21 mouse cellular contexts compared by ENCODE assay signal in the genomic region with DNA sequence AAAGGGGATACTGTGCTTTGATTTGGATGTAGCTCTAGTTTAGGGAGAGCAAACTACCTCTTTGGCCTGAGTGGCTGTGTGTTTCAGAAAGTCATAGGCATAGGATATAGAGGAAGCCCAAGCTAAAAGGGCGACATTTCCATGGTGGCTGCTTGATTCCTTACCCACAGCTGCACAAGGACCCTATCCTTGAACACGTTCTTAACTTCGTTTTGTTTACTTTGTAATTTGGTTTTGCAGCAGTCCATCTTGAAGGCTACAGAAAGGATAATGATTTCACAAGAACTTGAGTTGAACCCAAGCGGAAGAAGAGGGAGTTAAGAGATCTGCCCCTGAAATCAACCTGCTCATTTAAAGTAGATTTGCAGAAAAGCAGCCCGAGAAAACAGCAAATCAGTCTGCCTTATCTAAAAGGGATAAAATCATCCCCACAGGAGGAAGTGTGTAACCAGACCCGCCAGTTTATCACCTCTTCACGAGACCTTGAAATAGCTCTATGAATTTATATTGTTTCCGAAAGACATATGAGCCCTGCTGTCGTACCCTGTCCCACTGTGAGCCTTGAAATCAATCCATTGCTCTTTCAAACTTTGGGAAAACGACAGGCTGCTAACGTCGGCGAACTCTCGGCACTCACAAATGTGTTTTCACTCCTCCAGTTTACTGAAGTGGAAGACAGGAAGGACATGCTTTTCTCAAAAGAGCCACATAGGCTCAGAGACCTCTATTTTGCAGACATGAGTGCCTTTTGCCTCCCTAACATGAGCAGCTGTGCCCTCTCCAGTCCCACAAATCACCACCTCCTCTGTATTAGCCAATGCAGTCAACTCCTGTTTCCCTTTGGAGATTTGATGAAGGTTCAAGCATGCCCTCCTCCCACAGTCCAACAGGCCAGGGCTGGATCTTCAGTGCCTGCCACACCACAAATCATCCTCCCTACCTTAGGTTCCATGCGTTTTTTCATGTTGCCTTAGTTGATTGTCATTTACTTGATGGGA.
DNase-seq lines count a peak whose midpoint lies in the region; ATAC-seq and TF ChIP-seq lines count a peak whose summit lies in the region.
"Had no signal": no experiment of that assay in that cellular context is flagged by ENCODE, and none has a peak within 500 bp of the region (broad histone marks: within the 10 kb centered on the region; RNA-seq: fewer than 3 reads in every experiment).

No protein-coding gene starts in this region.

- H3K4me2 ChIP-seq in heart, postnatal 0 days (ENCODE audit: low read depth, low read length), result 0 out of 2 replicates have a peak overlapping the region, but pooled peaks have one; percentile 4
- H3K4me2 ChIP-seq in lung, postnatal 0 days (replicated peaks; ENCODE audit: low read depth, low read length), result no peak overlapping the region
- no peak overlapping the region for H3K4me2 ChIP-seq in midbrain, embryonic 11.5 days
- H3K4me2 ChIP-seq: lung, embryonic 15.5 days; midbrain, embryonic 13.5 days had no signal

- intact Hi-C loops in heart, postnatal 14 days (cut with DNase I), result no loop called here

- 46% methylated on average over 15 of the region's 15 CpGs for WGBS in heart, postnatal 0 days
- WGBS in lung, postnatal 0 days, result 28% methylated on average over 15 of the region's 15 CpGs
- WGBS in lung, adult 2 months, result 34% methylated on average over 15 of the region's 15 CpGs
- WGBS in midbrain, embryonic 11.5 days, result 75% methylated on average over 15 of the region's 15 CpGs

- H3K9ac ChIP-seq in heart, postnatal 0 days (replicated peaks; ENCODE audit: low read depth, low read length), result no peak overlapping the region
- no peak overlapping the region for H3K9ac ChIP-seq in lung, postnatal 0 days (replicated peaks; ENCODE audit: low read depth)
- no peak overlapping the region for H3K9ac ChIP-seq in midbrain, embryonic 11.5 days (ENCODE audit: low read length)
- H3K9ac ChIP-seq: lung, embryonic 15.5 days; midbrain, embryonic 13.5 days had no signal

- TF ChIP-seq POLR2A in lung, adult 2 months (IDR thresholded peaks at IDR 0.05; ENCODE audit: borderline replicate concordance, extremely low read depth, low read depth, low read length), result no peak

- peak; percentile 45; the same call in 1 of the 2 replicates for ATAC-seq in cerebellum, adult (ENCODE audit: insufficient number of reproducible peaks, low FRiP score, low TSS enrichment)
- ATAC-seq in heart, postnatal 0 days (ENCODE audit: insufficient read depth, low read depth), result no peak
- peak; percentile 32; the same call in 1 of the 2 replicates for ATAC-seq in lung, postnatal 0 days
- no peak for ATAC-seq in midbrain, embryonic 11.5 days (ENCODE audit: low FRiP score)
- ATAC-seq: forebrain, embryonic 14.5 days; intestine, embryonic 16.5 days; midbrain, embryonic 13.5 days had no signal

- no peak overlapping the region for H3K27ac ChIP-seq in heart, postnatal 0 days (ENCODE audit: low read depth)
- no peak overlapping the region for H3K27ac ChIP-seq in lung, postnatal 0 days (ENCODE audit: low read length)
- no peak overlapping the region for H3K27ac ChIP-seq in midbrain, embryonic 11.5 days (ENCODE audit: low read depth, low read length)
- H3K27ac ChIP-seq: layer of hippocampus, adult 2 months; lung, embryonic 15.5 days; midbrain, embryonic 13.5 days had no signal

- no peaks in the 10 kb centered on the region for H3K36me3 ChIP-seq in heart, postnatal 0 days (replicated peaks; ENCODE audit: control insufficient read depth, insufficient read depth, low read length)
- no peaks in the 10 kb centered on the region for H3K36me3 ChIP-seq in lung, postnatal 0 days (ENCODE audit: insufficient read depth, low read length)
- H3K36me3 ChIP-seq in midbrain, embryonic 11.5 days (ENCODE audit: control insufficient read depth, insufficient read depth, low read length), result no peaks in the 10 kb centered on the region
- H3K36me3 ChIP-seq: lung, embryonic 15.5 days; midbrain, embryonic 13.5 days had no signal

- no peak for TF ChIP-seq EP300 in heart, postnatal 0 days (IDR thresholded peaks at IDR 0.05; ENCODE audit: low read depth)
- no peak for TF ChIP-seq EP300 in lung, postnatal 0 days (IDR thresholded peaks at IDR 0.05)

- H3K4me3 ChIP-seq in heart, postnatal 0 days (ENCODE audit: low read depth, low read length), result no peak overlapping the region
- H3K4me3 ChIP-seq in lung, postnatal 0 days (ENCODE audit: low read depth, low read length), result no peak overlapping the region
- no peak overlapping the region for H3K4me3 ChIP-seq in lung, adult 2 months (replicated peaks; ENCODE audit: extremely low read depth, low read depth, low read length)
- no peak overlapping the region for H3K4me3 ChIP-seq in midbrain, embryonic 11.5 days (ENCODE audit: low read depth, low read length)
- H3K4me3 ChIP-seq: layer of hippocampus, adult 2 months; lung, embryonic 15.5 days; midbrain, embryonic 13.5 days; myocyte had no signal

- DNase-seq in cerebellum, adult 18-20 months, result no peak
- no peak for DNase-seq in heart, postnatal 0 days (ENCODE audit: low spot score)
- DNase-seq in heart, postnatal 14 days, result no peak
- peak; percentile 30 for DNase-seq in lung, postnatal 0 days (ENCODE audit: low spot score)
- no peak for DNase-seq in lung, adult 2 months
- DNase-seq in mesoderm, embryonic 11.5 days (ENCODE audit: low read depth, low spot score), result peak; percentile 40
- no peak for DNase-seq in midbrain, embryonic 11.5 days (ENCODE audit: low spot score, missing footprints)
- DNase-seq: adrenal gland, postnatal 36 days; cerebellum, postnatal 25 days; liver; right cerebral cortex, adult 18-20 months; spleen, adult 18-20 months; thymus, postnatal 36 days had no signal

- no peaks in the 10 kb centered on the region for H3K27me3 ChIP-seq in heart, postnatal 0 days (ENCODE audit: control insufficient read depth, insufficient read depth, low read length)
- H3K27me3 ChIP-seq in lung, postnatal 0 days (replicated peaks; ENCODE audit: insufficient read depth, low read length), result no peaks in the 10 kb centered on the region
- H3K27me3 ChIP-seq in midbrain, embryonic 11.5 days (ENCODE audit: control insufficient read depth, insufficient read depth, low read length), result no peaks in the 10 kb centered on the region
- H3K27me3 ChIP-seq: CH12.LX; lung, embryonic 15.5 days; midbrain, embryonic 13.5 days had no signal

- TF ChIP-seq CTCF in heart, postnatal 0 days (IDR thresholded peaks at IDR 0.05; ENCODE audit: low read depth), result no peak
- no peak for TF ChIP-seq CTCF in lung, postnatal 0 days (IDR thresholded peaks at IDR 0.05)
- TF ChIP-seq CTCF in lung, adult 2 months (IDR thresholded peaks at IDR 0.05; ENCODE audit: insufficient read depth, low read length), result no peak

- no peaks in the 10 kb centered on the region for H3K9me3 ChIP-seq in heart, postnatal 0 days (replicated peaks; ENCODE audit: control insufficient read depth, low read length)
- H3K9me3 ChIP-seq in lung, postnatal 0 days (ENCODE audit: low read length), result no peaks in the 10 kb centered on the region
- no peaks in the 10 kb centered on the region for H3K9me3 ChIP-seq in midbrain, embryonic 11.5 days (ENCODE audit: control insufficient read depth, low read length)
- H3K9me3 ChIP-seq: lung, embryonic 15.5 days; midbrain, embryonic 13.5 days had no signal

- H3K4me1 ChIP-seq in heart, postnatal 0 days (ENCODE audit: control insufficient read depth, insufficient read depth), result no peaks in the 10 kb centered on the region
- no peaks in the 10 kb centered on the region for H3K4me1 ChIP-seq in lung, postnatal 0 days (ENCODE audit: insufficient read depth, low read depth, low read length)
- no peaks in the 10 kb centered on the region for H3K4me1 ChIP-seq in lung, adult 2 months (ENCODE audit: control insufficient read depth, insufficient read depth, low read length)
- no peaks in the 10 kb centered on the region for H3K4me1 ChIP-seq in midbrain, embryonic 11.5 days (ENCODE audit: control insufficient read depth, insufficient read depth, low read length)
- H3K4me1 ChIP-seq: midbrain, embryonic 13.5 days had no signal

Comparison
In these comparisons a context has a peak if more than half of its experiments do, and no peak if none do; other contexts are left out.
1. DNase-seq: peak in lung, postnatal 0 days (single experiment) and mesoderm, embryonic 11.5 days (single experiment); none in cerebellum, adult 18-20 months (0 of 2), heart, postnatal 0 days (single experiment), heart, postnatal 14 days (0 of 2), lung, adult 2 months (single experiment) and midbrain, embryonic 11.5 days (single experiment).
2. ATAC-seq: peak in cerebellum, adult (single experiment) and lung, postnatal 0 days (single experiment); none in heart, postnatal 0 days (single experiment) and midbrain, embryonic 11.5 days (single experiment).